Mouse (Mus musculus) cerebellum, postnatal 36 days (tissue): Measurements from ENCODE around the gene Ppp1r13b.
"Not testable (repeated sequence)": the region's sequence is repeated elsewhere in the genome, so short reads cannot be mapped to it uniquely, and the experiment has no call there.

ENCODE experiments used
- DNase-seq, 2 experiments: peaks; one replicate each; pipeline ENCODE4 v3.0.0; 2021 to 2022; ENCODE audit warnings: mixed read lengths in 2 of 2

Ppp1r13b gene

DNA sequence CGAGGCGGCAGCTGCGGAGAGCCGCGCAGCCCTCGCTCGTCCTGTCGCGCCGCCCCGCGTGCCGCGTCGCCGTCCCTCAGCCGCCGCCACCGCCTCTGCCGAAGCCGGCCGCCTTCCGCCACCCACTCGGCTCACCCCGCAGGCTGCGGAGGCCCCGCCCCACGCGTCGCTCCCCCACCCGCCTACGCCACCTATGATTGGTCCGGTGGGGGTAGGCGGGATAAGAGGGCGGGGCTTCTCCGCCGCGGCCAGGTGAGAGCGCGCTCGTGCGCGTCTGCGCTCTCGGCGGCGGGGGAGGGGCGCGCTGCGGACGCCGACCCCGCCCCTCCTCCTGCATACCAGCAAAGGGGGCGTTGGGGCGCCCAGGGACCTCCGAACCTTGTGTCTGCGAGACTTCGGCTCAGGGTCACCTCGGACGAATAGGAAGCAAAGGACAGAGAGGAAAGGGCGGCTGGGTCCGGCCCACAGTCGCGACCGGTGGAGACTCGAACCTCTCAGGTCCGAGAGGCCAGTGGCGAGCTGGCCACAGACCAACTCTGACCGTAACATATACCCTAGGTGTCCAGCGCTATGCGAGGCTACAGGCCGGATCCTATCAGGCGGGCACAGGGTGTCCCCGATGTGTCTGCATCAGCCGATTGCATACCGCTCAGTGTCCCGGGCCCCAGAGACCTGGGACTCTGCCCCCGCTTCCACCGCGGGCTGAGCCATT lies at the start of gene Ppp1r13b:
Gene Ppp1r13b, minus strand, starts transcription at position 141 of the 712 bp plus-strand sequence.
- peak; percentile 90 to 96 for DNase-seq

DNA sequence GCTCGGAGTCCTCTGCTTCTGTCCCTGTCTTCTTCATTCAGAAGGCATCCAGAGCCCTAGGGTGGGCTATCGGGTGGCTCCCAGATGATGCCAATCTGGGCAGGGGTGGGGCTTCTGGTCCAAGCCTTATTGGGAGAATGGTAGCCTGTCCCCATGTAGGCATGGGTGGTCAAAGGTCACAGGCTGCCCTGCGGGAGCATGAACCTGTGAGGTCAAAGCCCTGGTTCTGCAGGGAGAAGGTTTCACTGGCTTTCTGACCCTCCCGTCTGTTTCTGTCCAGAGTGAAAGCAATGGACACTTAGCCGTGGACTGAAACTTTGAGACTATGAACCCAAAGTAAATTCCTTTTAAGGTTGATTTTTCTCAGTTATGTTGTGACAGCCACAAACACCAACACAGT lies 48.3 kb upstream of the Ppp1r13b start:
- no peak for DNase-seq

DNA sequence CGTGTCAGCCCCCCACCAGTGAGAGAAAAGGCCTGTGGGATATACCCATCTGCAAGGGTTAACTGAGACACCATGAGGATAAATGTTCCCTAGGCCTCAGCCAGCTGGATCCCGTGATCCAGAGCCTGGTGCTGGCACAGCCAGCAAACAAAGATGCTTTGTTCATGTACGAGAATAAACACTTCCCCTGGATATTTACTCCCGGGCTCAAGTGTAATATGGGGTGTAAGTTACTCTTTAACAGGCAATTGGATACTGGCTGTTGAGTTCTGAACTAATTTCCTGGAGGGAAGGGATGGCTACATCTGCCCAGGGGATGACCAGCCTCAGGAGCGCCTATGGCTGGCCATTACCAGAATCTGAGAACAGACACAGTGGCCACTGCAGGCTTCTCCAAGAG lies 43.8 kb upstream of the Ppp1r13b start:
- DNase-seq = no peak

DNA sequence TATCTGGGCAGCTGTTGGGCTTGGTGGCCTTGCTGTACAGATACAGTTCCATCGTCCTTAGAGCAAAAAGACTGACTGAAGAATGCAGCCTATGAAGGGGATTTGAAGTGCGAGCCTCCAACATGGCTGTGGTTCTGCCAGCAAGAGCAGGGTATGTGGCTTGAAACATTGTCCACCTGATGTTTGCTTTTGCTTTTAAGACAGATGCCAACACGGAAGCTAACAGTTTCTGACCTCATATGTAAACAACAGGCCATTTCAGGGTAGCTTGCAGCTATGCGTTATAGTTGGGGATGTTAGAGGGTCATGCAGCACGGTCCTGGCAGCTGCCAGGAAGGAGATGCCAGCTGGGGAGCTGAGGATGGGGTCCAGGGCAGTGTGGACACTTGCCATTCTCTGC lies 42.6 kb upstream of the Ppp1r13b start:
- no peak for DNase-seq

DNA sequence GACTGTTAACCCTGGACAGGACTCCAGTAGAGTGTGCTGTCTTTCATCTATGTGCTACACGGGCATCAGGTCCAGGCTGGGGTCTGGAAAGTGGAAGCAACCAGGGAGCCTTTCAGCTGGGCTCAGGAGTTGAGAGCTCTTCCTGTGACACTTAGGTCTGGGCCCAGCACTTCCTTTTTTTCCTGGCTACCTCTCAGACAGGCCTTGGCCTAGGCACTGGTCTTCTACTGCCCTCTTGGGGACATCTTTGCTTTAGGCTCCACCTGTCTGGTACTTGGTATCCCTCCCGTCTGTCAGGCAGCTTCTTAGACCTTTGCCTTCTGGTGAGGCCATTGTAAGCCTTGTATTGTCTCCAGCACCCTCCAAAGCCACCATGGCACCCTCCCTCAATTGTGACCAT lies 38.8 kb upstream of the Ppp1r13b start:
- DNase-seq = peak; percentile 62

DNA sequence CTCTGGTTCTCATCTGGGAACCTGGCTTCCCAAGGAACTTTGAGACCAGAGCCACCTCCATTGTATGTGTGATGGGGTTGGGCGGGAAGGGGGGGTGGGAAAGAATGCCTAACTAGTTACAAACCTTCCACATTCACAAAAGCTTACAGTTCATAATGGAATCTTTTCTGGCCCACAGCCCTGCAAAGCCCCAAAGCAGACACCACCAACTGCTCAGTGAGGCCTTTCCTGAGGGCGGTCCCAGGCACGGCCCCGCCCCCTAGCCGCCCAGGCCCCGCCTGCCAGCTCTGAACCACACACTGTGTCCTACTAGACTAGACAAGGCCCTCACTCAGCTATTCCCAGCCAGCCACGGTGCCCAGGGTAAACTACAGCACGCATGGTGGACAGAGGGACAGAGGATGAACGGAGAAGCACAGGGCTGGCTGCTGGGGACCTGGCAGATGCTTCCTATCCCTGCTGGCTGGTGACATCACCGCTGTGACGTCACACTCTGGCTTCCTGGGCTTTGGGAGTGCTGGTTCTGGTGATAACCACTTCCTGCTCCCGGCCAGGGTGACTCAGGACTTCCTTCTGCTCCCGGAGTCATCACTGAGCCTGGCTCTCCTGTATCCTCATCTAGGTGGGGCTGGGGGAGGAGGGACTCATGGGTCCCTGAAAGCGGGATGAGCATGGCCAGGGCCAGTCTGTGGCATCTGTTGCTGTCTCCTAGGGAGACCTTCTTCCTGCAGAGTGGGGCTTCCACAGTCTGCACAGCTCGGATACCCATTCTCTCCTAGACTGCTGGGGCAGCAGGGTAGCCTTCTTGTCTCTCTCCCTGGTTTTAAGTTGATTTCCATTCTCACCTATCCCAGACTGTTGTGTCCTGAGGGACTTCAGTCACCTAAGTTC lies 38.1 kb upstream of the Ppp1r13b start:
- not testable (repeated sequence) for DNase-seq

DNA sequence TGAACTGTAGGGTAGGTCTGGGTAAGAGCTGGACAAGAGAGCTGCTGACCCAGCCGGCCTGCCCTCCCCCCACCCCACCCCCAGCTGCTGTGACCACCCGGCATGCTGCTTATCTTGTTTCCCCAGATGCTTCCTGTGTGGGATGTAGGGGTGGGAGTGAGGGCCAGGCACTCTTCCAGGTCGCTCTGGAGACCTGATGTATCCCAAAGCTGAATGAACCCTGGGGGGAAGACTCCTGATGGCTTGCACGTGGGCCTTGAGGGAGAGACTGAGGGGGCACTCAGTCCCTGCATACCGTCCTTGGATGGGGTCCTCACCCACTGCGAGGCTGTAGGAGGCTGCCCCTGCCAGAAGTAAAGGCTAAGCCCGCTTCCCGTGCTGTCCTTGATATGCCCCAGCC lies 37.2 kb upstream of the Ppp1r13b start:
- no peak for DNase-seq

DNA sequence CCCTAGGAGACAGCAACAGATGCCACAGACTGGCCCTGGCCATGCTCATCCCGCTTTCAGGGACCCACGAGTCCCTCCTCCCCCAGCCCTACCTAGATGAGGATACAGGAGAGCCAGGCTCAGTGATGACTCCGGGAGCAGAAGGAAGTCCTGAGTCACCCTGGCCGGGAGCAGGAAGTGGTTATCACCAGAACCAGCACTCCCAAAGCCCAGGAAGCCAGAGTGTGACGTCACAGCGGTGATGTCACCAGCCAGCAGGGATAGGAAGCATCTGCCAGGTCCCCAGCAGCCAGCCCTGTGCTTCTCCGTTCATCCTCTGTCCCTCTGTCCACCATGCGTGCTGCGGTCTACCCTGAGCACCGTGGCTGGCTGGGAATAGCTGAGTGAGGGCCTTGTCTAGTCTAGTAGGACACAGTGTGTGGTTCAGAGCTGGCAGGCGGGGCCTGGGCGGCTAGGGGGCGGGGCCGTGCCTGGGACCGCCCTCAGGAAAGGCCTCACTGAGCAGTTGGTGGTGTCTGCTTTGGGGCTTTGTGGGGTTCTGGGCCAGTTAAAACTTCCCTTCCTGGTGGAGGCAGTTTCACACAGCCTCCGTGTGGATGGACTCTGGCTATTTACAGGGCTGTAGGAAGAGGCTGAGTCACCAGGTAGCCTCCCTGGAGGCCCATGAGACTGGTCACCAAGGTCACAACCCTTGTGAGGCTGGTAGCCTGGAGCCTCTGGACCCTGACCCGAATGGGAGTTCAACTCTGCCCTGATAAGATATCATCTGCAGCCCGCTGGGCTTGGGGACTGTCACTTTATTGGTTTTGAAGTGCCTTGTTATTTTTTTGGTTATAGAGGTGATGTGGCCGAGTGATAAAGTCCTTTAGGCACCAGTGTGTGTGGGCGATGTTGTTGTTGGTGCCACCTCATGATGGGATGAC lies 36.4 kb upstream of the Ppp1r13b start:
- not testable (repeated sequence) for DNase-seq

DNA sequence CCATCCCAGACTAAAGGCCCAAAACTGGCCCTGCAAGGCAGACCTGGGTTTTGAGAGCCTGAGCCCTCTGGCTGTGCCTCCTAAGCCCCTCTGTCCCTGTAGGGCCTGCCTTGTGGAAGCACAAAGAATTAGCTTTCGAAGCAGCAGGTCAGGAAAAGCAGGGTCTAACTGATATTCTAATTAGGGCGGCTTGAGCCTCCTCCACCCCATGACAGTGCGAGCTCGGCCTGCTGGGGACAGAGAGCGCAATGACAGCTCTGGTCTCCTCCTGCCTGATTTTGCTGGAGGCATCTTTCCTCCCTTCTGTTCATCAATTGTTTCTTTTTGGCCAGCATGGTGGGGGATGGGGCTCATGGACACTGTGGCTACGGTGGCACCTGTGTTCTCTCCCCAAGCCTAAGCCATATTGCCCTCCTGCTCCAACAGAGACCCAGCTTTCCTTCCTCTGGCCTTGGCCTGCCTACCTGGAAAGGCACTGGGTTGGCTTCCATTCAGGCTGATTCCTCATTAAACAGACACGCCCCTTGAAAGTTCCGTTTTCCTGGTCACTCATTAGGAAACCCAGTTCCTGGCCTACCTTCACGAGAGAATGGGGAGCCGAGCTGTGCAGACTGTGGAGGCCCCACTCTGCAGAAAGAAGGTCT lies 35.6 kb upstream of the Ppp1r13b start:
- DNase-seq = no peak

DNA sequence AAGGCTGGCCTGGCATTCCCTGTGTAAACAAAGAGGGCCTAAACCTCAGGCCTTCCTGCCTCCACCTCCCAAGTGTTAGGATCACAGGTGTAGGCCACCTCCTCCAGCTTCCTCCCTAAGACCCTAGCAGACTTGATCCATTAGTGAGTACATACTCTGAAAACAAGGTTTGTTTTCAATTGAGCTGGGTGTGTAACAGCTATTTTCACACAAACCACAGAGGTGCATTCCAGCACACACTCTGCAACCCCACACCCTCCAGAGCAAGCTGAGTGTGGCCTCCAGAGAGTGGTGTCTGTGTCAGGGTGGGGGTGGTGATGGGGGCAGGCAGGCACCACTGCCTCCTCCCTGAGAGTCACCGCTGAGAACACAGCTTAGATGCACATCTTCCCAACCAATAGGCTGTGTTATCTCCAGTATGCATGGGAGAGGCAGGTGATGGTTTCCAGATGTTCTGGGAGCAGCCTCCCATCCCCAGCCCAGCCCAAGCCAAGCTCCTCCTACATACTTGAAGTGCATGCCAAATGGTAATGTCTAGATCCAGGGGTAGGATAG lies 30.8 kb upstream of the Ppp1r13b start:
- DNase-seq = no peak

DNA sequence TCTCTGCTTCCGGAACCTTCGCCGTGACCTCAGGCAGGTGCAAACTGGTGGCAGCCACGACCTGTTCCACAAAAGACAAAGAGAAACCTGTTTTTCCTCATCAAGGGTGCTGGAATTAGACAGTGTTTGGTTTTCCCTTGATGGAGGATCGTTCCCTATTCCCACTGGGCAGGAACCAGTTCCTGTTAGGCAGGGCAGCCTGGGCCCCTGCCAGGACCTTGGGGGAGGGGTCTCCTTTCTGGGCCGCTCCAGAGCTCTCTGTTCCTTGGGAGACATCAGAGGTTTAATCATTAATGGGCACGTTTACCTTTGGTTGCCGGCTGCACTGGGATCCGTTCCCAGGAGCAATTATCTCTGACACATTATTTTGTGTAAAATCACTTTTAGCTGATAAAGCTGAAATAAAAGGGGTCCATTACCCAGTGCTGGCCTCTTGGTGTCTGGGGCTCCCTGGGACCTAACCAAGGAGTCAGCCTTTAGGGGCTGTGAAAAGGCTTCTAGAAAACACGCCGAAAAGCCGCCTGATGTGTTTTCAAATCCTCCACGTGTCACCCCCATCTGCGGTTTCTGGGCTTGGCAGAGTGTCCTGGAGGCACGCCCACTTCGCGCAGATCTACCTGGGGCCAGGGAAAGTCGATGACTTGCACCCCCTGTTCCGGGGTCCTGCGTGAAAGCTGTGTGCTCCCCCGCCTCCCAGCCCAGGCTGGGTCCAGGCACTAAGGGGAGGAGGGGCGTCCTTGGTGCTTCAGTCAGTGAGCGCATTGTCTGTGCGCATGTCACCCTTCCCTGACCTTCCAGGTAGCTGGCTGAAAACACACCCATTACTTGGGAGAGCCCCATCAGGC lies 29.0 kb upstream of the Ppp1r13b start:
- DNase-seq = no peak

DNA sequence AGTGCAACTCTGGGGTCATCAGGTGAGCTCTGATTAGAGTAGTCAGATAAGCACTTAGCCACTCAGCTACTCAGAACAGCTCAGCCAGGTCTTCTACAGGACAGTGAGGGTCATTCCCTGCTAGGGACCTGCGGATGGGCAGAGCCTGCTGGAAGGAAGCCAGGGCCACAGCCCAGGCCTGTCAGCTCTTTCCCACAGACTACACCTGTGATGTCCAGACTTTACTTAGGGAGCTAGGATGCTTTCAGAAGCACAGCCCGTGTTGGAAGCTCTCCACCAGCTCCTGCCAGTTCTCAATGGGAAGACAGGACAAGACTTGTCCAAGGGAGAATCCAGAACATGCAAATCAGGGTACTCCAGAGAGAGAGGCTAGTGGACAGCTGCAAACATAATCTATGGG lies 26.1 kb upstream of the Ppp1r13b start:
- DNase-seq = no peak

DNA sequence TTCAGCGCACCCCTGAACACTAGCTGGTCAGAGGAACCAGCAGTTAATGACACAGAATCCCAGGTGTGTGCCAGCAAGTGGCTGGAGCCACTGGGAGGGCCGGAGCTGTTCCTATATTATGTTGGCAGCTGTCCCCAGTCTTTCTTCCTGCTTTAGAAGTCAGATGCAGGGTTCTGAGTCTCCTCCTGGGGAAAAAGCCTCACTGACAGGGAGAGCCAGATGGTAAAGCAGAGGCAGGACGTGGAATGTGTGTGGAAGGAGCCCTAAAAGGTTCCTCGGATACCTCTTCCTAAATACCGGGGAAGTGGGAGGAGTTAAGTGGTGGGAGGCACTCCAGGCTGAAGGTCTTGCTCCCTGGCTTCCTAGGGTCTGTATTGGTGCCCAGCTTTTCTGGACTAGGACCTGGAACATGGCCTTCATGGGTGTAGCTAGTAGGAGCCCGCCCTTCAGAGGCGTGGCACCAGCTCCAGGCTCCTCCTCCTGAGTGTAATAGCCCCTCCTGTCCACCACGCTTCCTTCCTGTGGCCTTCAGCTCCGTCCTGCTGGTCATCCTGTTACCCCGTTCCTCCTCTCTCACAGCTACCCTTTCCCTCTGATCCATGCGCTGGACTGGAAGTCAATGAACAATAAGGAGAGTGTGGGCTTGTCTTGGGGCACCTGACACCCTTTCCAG lies 25.3 kb upstream of the Ppp1r13b start:
- no peak for DNase-seq

DNA sequence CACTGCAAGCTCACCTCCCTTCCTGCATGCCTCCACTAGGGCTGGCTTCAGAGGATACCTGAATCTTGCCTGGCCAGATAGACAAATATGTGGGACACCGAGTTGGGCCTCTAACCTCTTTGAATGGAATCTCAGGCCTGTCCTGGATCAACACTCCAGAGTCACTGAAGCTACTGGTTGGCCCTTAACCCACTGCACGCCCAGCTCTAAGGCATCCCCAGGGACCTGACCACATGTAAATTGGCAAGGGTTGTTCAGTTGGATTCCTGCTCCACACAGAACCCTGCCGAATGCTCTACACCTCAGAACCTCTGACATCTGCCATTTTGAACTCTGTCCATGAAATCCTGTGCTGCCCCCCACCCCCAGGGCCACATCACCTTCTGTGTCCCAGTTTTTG lies 24.6 kb upstream of the Ppp1r13b start:
- no peak for DNase-seq

DNA sequence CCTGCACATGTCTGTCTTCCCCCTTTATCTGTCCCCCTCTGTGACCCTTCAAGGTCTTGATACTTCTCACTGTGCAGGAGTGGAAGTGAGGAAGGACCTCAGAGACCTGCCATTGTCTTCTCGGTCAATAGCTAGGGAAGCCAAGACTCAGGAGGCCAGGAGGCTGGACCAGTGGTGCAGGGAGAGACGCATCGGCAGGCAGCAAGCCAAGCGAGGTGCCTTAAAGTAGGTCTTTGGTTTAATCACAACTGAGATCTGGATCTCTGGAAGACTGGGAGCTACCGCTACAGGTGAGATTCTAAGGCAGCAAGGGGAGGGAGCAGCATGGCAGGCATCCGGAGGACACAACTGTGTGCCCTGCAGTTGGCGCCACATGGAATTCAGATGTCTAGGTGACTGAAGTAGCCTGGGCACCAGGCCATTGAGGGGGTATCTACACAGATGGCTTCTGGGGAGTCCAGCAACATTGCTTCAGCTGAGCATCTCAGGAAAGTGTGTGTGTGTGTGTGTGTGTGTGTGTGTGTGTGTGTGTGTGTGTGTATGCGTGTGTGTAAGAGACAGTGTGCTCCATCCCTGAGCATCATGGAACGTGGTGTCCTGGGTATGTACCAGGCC lies 23.6 kb upstream of the Ppp1r13b start:
- DNase-seq = no peak

DNA sequence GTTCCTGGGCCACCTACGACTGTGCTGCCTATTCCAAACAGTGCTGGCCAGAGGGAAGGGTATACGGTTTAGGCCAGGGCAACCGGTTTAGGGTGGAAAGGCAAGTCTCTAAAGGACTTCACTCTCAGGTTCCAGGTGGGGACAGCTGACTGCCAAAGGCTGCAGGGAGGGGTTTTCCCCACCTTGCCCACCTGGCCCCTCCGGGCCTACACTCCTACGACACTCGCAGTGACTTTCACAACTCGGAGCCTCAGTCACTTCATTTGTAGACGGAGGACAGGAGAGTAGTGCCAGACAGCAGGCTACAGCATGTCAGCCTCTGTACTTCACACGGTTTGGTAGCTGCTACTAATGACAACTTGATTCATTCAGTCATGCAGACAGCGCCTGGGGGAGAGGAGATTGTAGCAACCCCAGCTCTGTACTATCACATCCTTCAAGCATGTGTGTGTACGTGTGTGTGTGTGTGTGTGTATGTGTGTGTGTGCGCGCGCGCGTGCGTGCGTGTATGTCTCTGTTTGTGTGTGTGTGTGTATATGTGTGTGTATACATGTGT lies 20.6 kb upstream of the Ppp1r13b start:
- no peak for DNase-seq

DNA sequence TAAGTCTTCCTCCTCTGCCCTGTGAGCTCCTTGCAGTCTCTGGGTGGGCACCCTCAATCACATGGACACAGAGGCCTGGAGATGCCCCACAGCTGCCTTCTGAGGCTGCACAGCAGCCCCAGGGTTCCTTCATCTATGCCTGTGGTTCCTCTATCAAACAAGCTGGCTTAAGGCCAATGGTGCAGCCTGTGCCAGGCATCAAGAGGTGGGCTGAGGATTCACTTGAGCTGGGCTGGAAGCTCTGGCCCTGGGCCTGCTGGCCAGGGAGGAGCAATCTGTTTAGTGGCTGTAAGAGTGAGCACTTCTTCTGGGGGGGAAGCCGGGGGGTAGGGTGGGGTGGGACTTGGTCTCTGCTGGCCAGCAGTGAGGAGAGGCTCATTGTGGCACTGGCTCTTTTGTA lies 19.4 kb upstream of the Ppp1r13b start:
- peak in 1 of 2 experiments; percentile 32 for DNase-seq

DNA sequence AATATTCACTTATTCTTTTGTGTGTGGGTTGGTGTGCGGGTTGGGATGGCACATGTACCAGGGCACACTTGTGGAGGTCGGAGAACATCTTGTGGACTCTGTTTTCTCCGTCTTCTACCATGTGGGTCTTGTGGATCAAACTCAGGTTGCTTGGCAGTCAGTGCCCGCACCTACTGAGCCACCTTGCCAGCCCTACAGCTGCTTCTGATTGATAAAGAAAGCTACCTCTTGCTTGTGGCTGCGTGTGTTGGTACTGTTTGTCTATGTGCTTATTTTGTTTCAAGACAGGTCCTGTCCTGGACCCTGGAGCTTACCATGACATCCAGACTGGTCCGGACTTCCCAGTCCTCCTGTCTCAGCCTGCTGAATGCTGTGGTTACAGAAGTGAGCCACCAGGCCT lies 15.2 kb upstream of the Ppp1r13b start:
- DNase-seq = no peak

DNA sequence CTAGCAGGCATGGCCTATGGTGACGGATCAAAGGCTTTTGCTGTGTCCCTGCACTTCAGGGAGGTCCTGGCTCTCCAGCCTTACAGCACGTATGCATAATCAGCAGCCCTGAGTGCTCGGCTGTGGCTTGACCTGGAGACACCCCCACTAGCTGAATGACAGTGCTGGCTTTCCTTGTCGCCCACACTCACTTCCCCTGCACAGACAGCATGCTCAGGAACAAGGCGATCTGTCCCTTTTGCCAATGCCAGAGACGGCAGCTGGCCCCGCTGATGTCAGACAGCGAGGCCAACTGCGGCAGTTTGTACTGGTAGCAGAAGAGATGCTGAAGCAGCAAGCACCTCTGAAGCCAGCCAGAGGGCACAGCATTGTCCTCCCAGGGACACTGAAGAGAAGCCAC lies 12.1 kb upstream of the Ppp1r13b start:
- DNase-seq = peak; percentile 70 to 75
